Mouse (Mus musculus) Muller cell, postnatal 12 days (primary cell): Measurements from ENCODE around the gene Dctn2.
A peak's percentile ranks its signal among the peaks of the same experiment; 100 is the strongest.
"Not testable (repeated sequence)": the region's sequence is repeated elsewhere in the genome, so short reads cannot be mapped to it uniquely, and the experiment has no call there.

ENCODE experiments used
- DNase-seq: peaks from one replicate; pipeline ENCODE4 v3.0.0-alpha.2; 2015; ENCODE audit errors: inconsistent ontology term

The Dctn2 gene

GRCm38 (mm10) chr10:127288800-127289572, 22.8 kb downstream of the Dctn2 start, which contains the start of gene Mbd6:
Gene Mbd6, minus strand, starts transcription at chr10:127289018.
- DNase-seq: peak; percentile 94

- peak; percentile 84 for DNase-seq
These were observed 23.5 kb downstream of the Dctn2 start for GRCm38 (mm10) chr10:127289573-127290191.

- DNase-seq: peak; percentile 100
These were observed 24.2 kb downstream of the Dctn2 start for GRCm38 (mm10) chr10:127290307-127290929.

GRCm38 (mm10) chr10:127290930-127291880, 25.0 kb downstream of the Dctn2 start:
- DNase-seq: no peak

GRCm38 (mm10) chr10:127291881-127292638, 25.9 kb downstream of the Dctn2 start:
- DNase-seq: no peak

- no peak for DNase-seq
These were observed 26.9 kb downstream of the Dctn2 start for GRCm38 (mm10) chr10:127292987-127293538.

GRCm38 (mm10) chr10:127293590-127294113, 27.5 kb downstream of the Dctn2 start:
- no peak for DNase-seq

GRCm38 (mm10) chr10:127294895-127295510, 28.8 kb downstream of the Dctn2 start:
- DNase-seq: no peak

GRCm38 (mm10) chr10:127295986-127296794, 30.0 kb downstream of the Dctn2 start:
- DNase-seq: no peak

- DNase-seq: no peak
These were observed 31.1 kb downstream of the Dctn2 start for GRCm38 (mm10) chr10:127297015-127297871.

GRCm38 (mm10) chr10:127300361-127300760, 34.2 kb downstream of the Dctn2 start:
- no peak for DNase-seq

GRCm38 (mm10) chr10:127303136-127303535, 37.0 kb downstream of the Dctn2 start:
- DNase-seq: no peak

- not testable (repeated sequence) for DNase-seq
These were observed 43.0 kb downstream of the Dctn2 start for GRCm38 (mm10) chr10:127309167-127309566.

GRCm38 (mm10) chr10:127310523-127311475, 44.6 kb downstream of the Dctn2 start:
- peak; percentile 75 for DNase-seq

GRCm38 (mm10) chr10:127311476-127312355, 45.5 kb downstream of the Dctn2 start, which contains the start of gene Mars:
Gene Mars, minus strand, starts transcription at chr10:127311786.
- peak; percentile 95 for DNase-seq

- DNase-seq: peak; percentile 78
These were observed 46.1 kb downstream of the Dctn2 start for GRCm38 (mm10) chr10:127312356-127312676.
